Mouse (Mus musculus) testis, postnatal 10 days (tissue): ENCODE measurements around the gene Tfr2.

ENCODE experiments used
- DNase-seq: peaks from one replicate; pipeline ENCODE4 v3.0.0; 2021; ENCODE audit warnings: low spot score

Gene Tfr2

GRCm38 (mm10) chr5:137623937-137624530 lies 54.4 kb downstream of the Tfr2 start:
- no peak for DNase-seq

- peak; percentile 63 for DNase-seq
These were observed 58.4 kb downstream of the Tfr2 start for GRCm38 (mm10) chr5:137627991-137628390.

GRCm38 (mm10) chr5:137628498-137629305 lies 59.1 kb downstream of the Tfr2 start, which contains the start of the genes Fbxo24, Lrch4 and Gm20605:
Gene Fbxo24, minus strand, starts transcription at chr5:137629002.
Gene Lrch4, plus strand, starts transcription at chr5:137629121.
Gene Gm20605, plus strand, starts transcription at chr5:137629175.
- peak; percentile 98 for DNase-seq

DNA sequence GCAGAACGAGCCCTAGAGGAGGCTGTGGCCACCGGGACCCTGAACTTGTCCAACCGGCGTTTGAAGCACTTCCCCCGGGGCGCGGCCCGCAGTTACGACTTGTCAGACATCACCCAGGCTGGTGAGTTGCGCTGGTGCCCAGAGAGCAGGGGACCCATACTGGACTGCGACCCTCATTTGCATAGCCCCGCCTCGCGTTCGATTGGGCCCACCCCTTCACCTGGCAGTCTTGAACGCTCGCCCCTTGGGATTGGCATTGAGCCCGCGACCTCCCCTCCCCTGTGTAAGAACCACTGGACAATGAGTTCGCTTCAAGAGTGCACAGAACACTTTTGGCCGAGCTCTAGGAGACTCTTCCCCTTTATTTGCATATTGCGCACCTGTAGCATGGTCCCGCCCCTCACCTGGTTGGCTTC lies 59.7 kb downstream of the Tfr2 start:
- DNase-seq = peak; percentile 83

DNA sequence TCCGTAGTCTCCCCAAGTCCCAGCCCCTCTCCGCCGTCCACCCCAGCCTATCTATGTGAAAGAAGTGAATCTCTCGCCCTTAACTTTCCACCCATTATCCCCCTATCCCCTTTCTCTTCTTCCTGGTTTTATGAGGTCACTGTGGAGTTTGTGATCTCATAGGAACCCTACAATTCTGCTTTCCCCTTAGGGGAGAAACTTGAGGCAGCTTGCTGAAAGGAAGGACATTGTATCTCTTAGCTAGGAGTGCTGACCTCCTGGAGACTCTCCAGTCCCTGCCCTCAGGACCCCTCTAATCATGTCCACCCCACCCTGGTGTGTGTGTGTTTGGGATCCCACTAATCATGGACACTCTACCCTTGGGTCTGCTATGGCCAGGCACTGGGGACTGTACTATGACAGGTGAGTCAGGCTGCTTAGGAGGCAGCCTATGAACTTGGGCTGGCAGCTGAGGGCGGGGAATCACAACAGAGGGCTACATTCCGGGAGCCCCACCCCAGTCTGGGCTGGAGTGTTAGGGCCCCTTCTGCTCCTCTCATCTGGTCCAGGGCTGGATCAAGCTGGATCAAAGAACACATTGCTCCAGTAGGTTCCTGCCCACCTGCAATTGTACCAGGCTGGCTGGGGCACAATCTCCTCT lies 60.4 kb downstream of the Tfr2 start:
- DNase-seq = peak; percentile 41

DNA sequence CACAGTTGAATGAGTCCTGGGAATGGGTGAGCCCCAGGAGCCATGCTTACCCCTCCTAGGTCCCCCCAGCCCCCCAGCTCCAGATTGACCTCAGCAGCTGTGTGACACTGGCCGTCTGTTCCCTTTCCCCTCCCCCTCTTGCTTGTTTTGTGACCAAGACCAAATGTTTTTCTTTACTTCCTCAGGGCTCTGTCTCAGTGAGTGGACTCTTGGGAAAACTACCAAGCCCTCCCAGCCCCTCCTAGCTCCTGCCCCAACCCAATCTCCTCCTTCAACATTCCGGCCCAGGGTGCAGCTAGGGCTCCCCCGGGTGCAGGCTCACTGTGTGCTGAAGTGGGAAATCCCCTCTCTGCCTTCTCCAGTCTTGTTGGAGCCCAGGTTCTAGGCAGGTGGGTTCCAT lies 61.0 kb downstream of the Tfr2 start:
- peak; percentile 47 for DNase-seq

DNA sequence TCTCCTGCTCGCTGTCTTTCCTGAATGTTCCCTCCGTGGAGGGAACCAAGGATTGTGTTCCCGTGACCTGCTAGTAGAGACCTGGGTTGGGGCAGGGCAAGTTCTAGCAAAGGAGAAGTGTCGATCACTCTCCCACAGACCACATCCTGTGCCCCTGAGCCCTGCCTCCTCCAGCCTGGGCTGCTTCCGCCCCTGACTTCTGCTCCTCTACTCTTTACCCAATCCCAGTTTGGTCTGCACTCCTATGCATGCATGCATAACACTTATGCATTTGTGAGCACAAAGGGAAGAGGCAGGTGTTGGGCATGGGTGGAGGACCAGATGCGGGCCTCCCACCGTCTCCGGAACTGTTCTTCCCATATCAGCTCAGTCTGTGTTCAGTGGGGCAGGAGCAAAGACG lies 61.5 kb downstream of the Tfr2 start:
- peak; percentile 44 for DNase-seq

DNA sequence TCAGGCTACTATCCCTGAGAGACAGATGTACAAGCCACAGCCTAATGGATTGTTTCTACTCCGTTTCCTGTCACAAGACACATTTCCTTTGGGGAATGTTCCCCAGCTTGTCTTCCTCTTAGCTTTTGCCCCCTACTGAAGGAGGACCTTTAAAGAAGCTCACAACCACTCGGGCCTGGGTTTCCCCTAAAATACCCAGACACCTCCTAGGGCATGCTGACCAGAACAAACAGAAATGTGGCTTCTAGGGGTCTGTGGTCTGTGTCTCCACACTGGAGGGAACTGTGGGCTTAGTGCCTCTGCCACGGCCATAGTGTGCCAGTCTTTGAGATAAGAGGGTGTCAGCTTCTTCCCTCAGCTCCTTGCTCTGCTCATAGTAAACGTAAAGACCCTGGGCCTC lies 62.0 kb downstream of the Tfr2 start:
- no peak for DNase-seq

DNA sequence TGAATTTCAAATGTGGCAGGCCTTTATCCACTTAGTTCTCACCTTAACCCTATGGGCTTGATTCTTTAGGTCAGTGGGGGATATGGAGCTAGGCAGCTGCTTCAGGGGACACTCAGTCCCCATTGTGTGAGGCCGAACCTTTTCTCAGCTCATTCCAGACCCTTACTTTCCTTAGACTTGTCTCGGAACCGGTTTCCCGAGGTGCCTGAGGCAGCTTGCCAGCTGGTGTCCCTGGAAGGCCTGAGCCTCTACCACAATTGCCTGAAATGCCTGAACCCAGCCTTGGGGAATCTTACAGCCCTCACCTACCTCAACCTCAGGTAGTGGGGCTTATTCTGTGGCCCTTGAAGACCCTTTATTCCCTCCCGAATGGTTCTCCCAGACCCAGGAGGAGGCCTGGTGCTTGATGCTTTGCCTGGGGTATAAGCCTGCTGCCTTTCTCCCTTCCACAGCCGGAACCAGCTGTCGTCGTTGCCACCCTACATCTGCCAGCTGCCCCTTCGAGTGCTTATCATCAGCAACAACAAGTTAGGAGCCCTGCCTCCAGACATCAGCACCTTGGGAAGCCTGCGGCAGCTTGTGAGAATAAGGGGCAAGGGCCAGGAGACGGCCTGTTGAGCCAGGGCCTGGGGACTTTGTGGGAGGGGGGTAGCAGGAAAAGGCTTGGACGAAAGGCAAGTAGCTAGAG lies 63.9 kb downstream of the Tfr2 start:
- DNase-seq = no peak
